Mouse (Mus musculus) kidney, embryonic 16.5 days (tissue): ENCODE measurements around the gene Ifi35. TPM values are rescaled to one million over a fixed set of nuclear protein-coding genes. Genes with fewer than 3 reads are reported as not detected.
A peak's percentile ranks its signal among the peaks of the same experiment; 100 is the strongest.

Source experiments
- ATAC-seq: fragments of 200-750 bp; cut with Nextera tagmentation; 2 replicates; pipeline ENCODE4 v1.8.0; 2017; ENCODE audit warnings: moderate TSS enrichment; ENCODE audit not compliant: low FRiP score, low TSS enrichment
- H3K27ac ChIP-seq: fragments of 300-500 bp; sonication (generic); 2 replicates; pipeline ENCODE4 v1.5.1; 2014; ENCODE audit warnings: low read length
- H3K27me3 ChIP-seq: fragments of 300-500 bp; sonication (generic); 2 replicates; pipeline ENCODE4 v1.6.1; 2014; ENCODE audit warnings: low read length, control low read depth, mixed read lengths; ENCODE audit not compliant: insufficient read depth
- H3K36me3 ChIP-seq: fragments of 300-500 bp; sonication (generic); 2 replicates; pipeline ENCODE4 v1.6.1; 2014; ENCODE audit warnings: low read length, control low read depth, mixed read lengths; ENCODE audit not compliant: insufficient read depth
- H3K4me1 ChIP-seq: fragments of 300-500 bp; sonication (generic); 2 replicates; pipeline ENCODE4 v1.6.1; 2014; ENCODE audit warnings: low read length, control low read depth, mixed read lengths; ENCODE audit not compliant: insufficient read depth
- H3K4me2 ChIP-seq: fragments of 300-500 bp; sonication (generic); replicated peaks from 2 replicates; pipeline ENCODE4 v1.6.1; 2014; ENCODE audit warnings: low read depth, low read length
- H3K4me3 ChIP-seq: fragments of 300-500 bp; sonication (generic); 2 replicates; pipeline ENCODE4 v1.5.1; 2014; ENCODE audit warnings: mild to moderate bottlenecking, low read length
- H3K9ac ChIP-seq: fragments of 300-500 bp; sonication (generic); replicated peaks from 2 replicates; pipeline ENCODE4 v1.6.1; 2014; ENCODE audit warnings: low read length
- H3K9me3 ChIP-seq: fragments of 300-500 bp; sonication (generic); 2 replicates; pipeline ENCODE4 v1.6.1; 2016; ENCODE audit warnings: low read length, control low read depth
- WGBS: fragments of 180-500 bp; shearing (Covaris S2); extraction: QIAGEN DNeasy Blood & Tissue Kit; methylation state at CpG from one replicate; pipeline ENCODE4 v1.1.7; 2014; 5-methylcytosine and 5-hydroxymethylcytosine counted together
- polyA plus RNA-seq: library from polyadenylated mRNA; unstranded; fragments of >200 nt; fragmentation: Nextera tagmentation; extraction: Ambion mirVana; gene quantifications from 2 replicates; pipeline ENCODE4 v1.2.1, GENCODE M21; 2015

Gene Ifi35
- polyA plus RNA-seq, 1 experiment from 2014 or later: 18.6 TPM

DNA sequence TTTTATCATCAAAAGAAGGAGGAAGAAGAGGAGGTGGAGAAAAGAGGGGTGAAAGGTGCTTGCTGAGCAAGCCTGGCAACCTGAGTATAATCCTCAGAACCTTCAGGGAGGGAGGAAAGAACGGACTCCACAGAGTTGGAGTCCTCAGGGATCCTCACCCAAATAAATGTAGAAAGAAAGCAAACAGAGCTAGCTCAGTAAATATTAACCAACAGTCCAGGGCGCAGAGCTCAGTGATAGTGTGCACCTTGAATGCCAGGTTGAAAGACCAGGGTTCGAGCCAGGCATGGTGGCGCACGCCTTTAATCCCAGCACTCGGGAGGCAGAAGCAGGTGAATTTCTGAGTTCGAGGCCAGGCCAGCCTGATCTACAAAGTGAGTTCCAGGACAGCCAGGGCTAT lies 7.4 kb downstream of the Ifi35 start:
- H3K4me1 ChIP-seq: peaks cover 18% of the 10 kb centered on the region
- 82% methylated on average over 7 of the region's 7 CpGs for WGBS
- peak overlapping the region; percentile 57; the same call in 1 of the 2 replicates for H3K27ac ChIP-seq

DNA sequence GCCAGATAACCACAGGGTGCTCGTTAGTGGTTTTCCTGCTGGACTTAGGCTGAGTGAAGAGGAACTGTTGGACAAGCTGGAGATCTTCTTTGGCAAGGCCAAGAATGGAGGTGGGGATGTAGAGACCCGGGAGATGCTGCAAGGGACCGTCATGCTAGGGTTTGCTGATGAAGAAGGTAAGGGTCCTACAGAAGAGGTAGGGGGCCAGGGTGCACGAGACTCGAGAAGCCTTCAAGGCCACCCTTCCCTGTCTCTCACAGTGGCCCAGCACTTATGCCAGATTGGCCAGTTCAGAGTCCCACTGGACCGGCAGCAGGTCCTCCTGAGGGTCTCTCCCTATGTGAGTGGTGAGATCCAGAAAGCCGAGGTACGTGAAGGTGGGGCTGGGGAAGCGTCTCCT lies 9.4 kb downstream of the Ifi35 start:
- Histone ChIP-seq H3K4me3 (no peak overlapping the region), H3K9ac (no peak overlapping the region), H3K4me1 (peaks cover 25% of the 10 kb centered on the region), H3K9me3 (no peaks in the 10 kb centered on the region), H3K4me2 (no peak overlapping the region), H3K27me3 (no peaks in the 10 kb centered on the region), H3K36me3 (peaks cover 23% of the 10 kb centered on the region), H3K27ac (no peak overlapping the region)
- WGBS: 91% methylated on average over 9 of the region's 9 CpGs
- ATAC-seq: no peak

More for the DNA sequence above, 7.4 kb downstream of the Ifi35 start:
- Histone ChIP-seq H3K9me3 (no peaks in the 10 kb centered on the region), H3K9ac (no peak overlapping the region), H3K4me3 (no peak overlapping the region), H3K36me3 (peaks cover 18% of the 10 kb centered on the region), H3K4me2 (no peak overlapping the region), H3K27me3 (no peaks in the 10 kb centered on the region)
- ATAC-seq: no peak

DNA sequence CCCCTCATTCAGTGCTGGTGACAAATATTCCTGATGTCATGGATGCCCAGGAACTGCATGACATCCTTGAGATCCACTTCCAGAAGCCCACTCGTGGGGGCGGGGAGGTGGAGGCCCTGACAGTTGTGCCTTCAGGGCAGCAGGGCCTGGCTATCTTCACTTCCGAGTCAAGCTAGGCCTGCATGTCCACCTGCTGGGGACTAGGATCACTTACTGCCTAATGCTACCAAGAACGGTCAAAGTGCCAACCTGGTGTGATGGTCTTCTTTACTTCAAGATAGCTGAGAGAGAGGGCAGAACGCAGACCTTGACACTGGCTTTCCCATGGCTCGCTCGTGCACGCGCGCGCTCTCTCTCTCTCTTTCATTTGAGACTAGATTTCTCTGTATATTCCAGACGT lies 10.0 kb downstream of the Ifi35 start:
- WGBS: 88% methylated on average over 12 of the region's 12 CpGs
- Histone ChIP-seq H3K27ac (no peak overlapping the region), H3K27me3 (no peaks in the 10 kb centered on the region), H3K36me3 (peaks cover 23% of the 10 kb centered on the region), H3K9me3 (no peaks in the 10 kb centered on the region), H3K4me1 (peaks cover 31% of the 10 kb centered on the region), H3K9ac (no peak overlapping the region), H3K4me2 (no peak overlapping the region), H3K4me3 (no peak overlapping the region)
- no peak for ATAC-seq

DNA sequence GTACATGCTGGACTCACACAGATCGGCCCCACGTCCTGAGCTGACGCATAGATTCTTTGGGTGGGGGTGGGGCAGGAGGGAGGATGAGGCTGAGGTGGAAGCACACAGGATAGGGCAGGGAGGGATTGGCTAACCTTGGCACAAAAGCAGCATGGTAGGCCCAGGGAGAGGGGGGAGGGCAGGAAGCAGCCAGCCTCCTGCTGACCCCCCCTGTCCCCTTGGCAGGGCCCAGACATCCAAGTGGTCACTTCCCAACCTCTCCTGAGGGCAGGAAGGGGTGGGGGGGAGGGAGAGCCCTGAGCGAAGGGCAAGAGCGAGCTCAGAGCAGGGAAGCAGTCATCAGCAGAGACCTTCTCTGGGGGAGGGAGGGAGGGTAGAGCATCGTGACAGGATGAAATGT lies 11.5 kb downstream of the Ifi35 start:
- peaks cover 23% of the 10 kb centered on the region for H3K36me3 ChIP-seq
- peaks cover 40% of the 10 kb centered on the region for H3K4me1 ChIP-seq
- no peak overlapping the region for H3K27ac ChIP-seq
- ATAC-seq: peak; percentile 10; the same call in 1 of the 2 replicates
- no peaks in the 10 kb centered on the region for H3K27me3 ChIP-seq
- H3K4me2 ChIP-seq: no peak overlapping the region
- 31% methylated on average over 6 of the region's 6 CpGs for WGBS
- H3K4me3 ChIP-seq: no peak overlapping the region
- no peaks in the 10 kb centered on the region for H3K9me3 ChIP-seq
- no peak overlapping the region for H3K9ac ChIP-seq

DNA sequence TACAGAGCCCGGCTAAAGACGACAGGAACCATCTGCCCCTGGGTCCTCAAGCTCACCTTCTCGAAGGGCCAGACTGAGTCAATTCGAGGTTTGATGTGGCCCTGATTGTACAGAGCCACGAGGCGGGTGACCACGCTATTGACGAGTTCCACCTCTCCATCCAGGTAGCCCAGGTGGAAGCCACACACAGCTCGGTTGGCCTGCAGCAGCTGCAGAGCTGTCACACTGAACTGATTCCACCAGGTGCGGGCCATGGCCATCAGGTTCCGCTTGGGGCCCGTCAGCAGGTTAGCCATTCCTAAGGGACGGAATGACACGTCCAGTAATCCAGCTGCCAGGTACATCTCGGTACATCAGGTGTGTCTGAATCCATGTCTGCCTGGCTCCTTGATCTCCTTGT lies 12.1 kb downstream of the Ifi35 start:
- H3K4me1 ChIP-seq: peaks cover 38% of the 10 kb centered on the region

DNA sequence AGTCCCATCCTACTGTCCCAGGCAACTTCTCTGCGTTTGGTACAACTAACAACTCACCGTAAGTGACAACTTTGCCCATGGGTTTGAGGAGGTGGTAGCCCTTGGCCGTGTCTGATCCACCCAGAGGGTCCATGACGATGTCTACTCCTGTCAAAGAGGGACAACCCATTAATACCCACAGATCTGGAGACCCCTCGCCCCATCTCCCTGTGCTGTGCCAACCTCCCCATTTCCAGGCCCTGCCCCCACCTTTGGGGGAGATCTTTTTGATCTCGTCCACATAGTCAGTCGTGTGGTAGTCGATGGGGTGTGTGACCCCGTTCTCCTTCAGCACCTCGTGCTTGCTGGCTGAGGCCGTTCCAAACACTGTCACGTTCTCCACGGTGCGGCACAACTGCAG lies 13.9 kb downstream of the Ifi35 start:
- 74% methylated on average over 14 of the region's 14 CpGs for WGBS
- no peaks in the 10 kb centered on the region for H3K27me3 ChIP-seq
- H3K9me3 ChIP-seq: no peaks in the 10 kb centered on the region
- H3K4me2 ChIP-seq: no peak overlapping the region
- no peak overlapping the region for H3K9ac ChIP-seq
- no peak for ATAC-seq
- H3K36me3 ChIP-seq: peaks cover 21% of the 10 kb centered on the region; the same call in 1 of the 2 replicates
- H3K4me3 ChIP-seq: no peak overlapping the region
- H3K4me1 ChIP-seq: peaks cover 45% of the 10 kb centered on the region
- H3K27ac ChIP-seq: no peak overlapping the region

More for the DNA sequence above, 12.1 kb downstream of the Ifi35 start:
- Histone ChIP-seq H3K4me3 (no peak overlapping the region), H3K27ac (no peak overlapping the region), H3K9me3 (no peaks in the 10 kb centered on the region), H3K36me3 (peaks cover 23% of the 10 kb centered on the region), H3K9ac (no peak overlapping the region), H3K4me2 (no peak overlapping the region), H3K27me3 (no peaks in the 10 kb centered on the region)
- no peak for ATAC-seq
- 74% methylated on average over 15 of the region's 15 CpGs for WGBS

DNA sequence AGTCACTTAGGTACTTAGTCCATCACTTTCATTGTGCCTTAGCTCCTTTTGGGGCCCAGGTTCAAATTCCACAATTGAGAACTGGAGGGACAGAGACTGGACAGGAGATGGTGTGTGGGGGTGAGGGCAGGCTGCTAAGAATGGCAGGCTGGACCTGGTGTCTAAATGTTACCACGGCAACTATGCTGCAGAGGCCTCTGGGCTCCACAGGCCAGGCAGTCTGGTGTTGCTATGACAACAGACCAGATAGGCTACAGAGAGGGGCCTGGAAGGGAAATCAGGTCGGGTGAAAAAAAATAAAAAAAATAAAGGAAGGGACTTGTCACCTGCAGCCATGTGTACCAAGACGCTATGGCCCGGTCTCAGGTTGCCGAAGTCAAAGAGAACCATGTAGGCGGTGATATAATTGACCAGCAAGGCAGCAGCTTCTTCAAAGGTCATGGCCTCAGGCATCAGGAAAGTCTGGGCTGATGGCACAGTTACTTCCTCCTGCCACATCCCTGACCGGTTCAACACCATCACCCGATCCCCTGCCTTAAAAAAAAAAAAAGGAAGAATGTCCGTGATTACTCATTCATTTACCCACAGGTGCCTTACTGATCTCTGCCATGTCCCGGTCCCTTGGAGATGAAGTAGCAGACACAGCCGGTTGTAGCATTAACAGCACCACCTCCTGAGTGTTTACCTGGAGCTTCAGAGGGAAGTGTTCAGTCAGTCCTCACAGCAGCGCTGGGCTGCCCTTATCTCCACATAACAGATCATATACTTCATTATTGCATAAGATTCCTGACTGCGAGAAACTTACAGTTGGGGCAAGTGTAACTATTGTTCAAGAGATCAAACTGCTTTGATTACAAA lies 14.6 kb downstream of the Ifi35 start:
- Histone ChIP-seq H3K9me3 (no peaks in the 10 kb centered on the region), H3K4me3 (no peak overlapping the region), H3K36me3 (peaks cover 15% of the 10 kb centered on the region; the same call in 1 of the 2 replicates), H3K9ac (no peak overlapping the region), H3K27me3 (no peaks in the 10 kb centered on the region), H3K4me1 (peaks cover 48% of the 10 kb centered on the region), H3K27ac (no peak overlapping the region), H3K4me2 (no peak overlapping the region)
- ATAC-seq: no peak
- WGBS: 28% methylated on average over 13 of the region's 13 CpGs

DNA sequence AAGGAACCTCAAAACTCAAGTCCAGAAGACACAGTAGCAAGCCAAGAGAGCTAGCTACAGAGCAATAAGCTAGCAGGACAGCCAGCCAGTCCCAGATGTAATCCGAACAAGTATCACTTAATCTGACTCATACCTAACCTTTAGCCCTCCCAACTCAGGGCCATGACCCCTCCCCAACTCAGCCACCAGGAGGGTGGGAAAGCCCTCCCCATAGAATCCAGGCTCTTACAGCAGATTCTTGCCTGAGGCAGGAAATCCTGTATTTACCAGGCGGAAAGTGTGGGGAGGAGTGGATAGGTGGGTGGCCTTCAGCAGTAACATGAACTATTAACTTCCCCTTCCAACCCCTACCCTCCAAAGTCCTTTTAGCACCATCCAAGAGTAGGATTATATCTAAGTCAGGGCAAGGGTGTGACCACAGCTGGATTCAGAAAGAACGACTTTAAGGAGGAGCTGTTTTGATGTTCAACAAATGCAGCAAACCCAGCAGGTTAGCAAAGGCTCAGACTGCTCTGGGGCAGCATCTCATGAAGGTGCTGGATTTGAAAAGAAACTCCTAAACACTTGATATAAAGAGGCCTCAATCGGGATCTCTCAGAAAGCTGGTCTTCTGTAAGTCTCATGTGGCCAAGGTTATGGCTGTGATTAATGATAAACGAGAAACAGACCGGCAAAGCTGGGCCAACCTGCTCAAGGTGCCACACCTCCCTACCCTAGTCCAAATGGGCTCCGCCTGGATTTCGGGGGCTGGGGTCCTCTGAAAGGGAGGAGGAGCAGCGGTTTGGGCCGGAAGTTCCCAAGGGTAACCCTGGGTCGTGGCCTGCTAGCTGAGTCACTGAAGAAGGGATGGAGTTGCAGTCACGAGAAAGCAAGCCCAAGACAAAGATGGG lies 16.2 kb downstream of the Ifi35 start, which contains the start of gene Rnd2:
Gene Rnd2, plus strand, starts transcription at position 789 of the 890 bp plus-strand sequence.
- WGBS: 9% methylated on average over 12 of the region's 12 CpGs

DNA sequence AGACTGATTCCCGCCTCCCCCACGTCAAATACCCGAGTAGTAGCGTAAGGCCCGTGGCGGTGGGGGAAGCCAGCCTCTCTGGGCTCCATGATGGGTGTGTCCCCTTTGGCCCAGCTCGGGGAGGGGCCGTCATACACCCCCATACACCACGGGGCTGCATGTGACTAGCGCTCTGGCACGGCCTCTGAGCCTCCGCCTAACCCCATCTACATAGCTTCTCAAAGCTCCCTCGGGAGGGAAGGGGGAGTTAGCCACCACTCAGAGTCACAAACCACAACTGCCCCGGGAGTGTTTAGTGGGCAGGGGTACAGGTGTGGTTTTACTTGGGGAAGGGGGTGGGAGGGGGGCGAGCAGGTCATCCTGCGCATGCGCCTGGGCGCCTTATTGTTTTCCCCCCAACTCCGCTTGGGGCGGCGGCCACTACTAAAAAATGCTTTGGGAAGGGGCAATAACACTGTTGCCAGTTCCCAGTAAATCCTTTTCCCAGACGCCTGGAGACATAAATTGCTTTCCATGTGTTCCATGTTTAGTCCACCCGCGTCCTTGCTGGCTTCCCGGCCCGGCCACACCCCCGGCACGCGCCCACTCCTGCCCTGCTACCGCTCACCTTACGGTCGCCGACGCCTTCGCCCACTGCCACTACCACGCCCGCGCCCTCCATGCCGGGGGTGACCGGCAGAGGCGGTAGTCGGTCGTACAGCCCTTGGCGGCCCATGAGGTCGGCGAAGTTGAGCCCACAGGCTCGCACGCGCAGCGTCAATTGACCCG lies 17.1 kb downstream of the Ifi35 start:
- no peaks in the 10 kb centered on the region for H3K27me3 ChIP-seq
- no peaks in the 10 kb centered on the region for H3K9me3 ChIP-seq
- peaks cover 48% of the 10 kb centered on the region for H3K4me1 ChIP-seq
- H3K36me3 ChIP-seq: peaks cover 8% of the 10 kb centered on the region; the same call in 1 of the 2 replicates
- under 1% methylated on average over 50 of the region's 51 CpGs for WGBS
- H3K27ac ChIP-seq: peak overlapping the region; percentile 84
- peak; percentile 62 for ATAC-seq
- H3K4me3 ChIP-seq: peak overlapping the region; percentile 84
- H3K4me2 ChIP-seq: peak overlapping the region; percentile 95
- peak overlapping the region; percentile 81 for H3K9ac ChIP-seq

More for the DNA sequence above, 16.2 kb downstream of the Ifi35 start, which contains the start of gene Rnd2:
- H3K4me2 ChIP-seq: peak within 1 kb of the TSS; percentile 95
- no peak for ATAC-seq
- peak within 1 kb of the TSS; percentile 84 for H3K27ac ChIP-seq
- no peaks in the 10 kb centered on the region for H3K9me3 ChIP-seq
- H3K36me3 ChIP-seq: peaks cover 10% of the 10 kb centered on the region; the same call in 1 of the 2 replicates
- H3K9ac ChIP-seq: peak within 1 kb of the TSS; percentile 81
- H3K27me3 ChIP-seq: no peaks in the 10 kb centered on the region
- H3K4me3 ChIP-seq: peak within 1 kb of the TSS; percentile 84
- peaks cover 55% of the 10 kb centered on the region for H3K4me1 ChIP-seq
